Mouse (Mus musculus): ENCODE measurements around the gene Dock4. TPM values are rescaled to one million over a fixed set of nuclear protein-coding genes. Genes with fewer than 3 reads are reported as not detected.

Gene Dock4
- total RNA-seq, 2 experiments from 2014 or later, result 21.6 to 29.7 TPM

DNA sequence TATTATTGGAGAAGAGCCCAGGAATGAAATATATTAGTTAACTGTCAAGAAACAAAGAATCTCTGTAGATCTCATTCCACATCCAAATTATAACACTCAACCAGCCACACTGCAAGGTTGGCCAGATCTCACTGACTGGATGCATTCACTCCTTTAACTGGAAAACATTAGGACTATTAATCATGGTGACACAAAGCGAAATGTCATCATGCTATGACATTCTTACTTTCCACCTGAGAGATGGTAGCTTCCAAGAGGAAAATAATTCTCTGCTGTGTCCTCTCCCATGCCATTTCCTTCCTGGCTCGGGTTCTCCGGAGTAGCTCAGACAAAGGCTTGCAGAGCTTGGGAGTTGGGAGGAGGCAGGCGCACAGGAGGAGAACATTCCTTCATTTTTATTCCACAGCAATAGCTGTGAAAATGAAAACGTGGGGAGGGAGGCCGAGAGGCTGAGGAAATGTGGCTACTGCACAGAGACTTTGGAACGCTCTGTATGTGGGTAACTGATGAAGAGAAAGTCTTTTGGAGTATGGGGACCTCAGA lies 17.0 kb downstream of the Dock4 start:
- no peak for DNase-seq

DNA sequence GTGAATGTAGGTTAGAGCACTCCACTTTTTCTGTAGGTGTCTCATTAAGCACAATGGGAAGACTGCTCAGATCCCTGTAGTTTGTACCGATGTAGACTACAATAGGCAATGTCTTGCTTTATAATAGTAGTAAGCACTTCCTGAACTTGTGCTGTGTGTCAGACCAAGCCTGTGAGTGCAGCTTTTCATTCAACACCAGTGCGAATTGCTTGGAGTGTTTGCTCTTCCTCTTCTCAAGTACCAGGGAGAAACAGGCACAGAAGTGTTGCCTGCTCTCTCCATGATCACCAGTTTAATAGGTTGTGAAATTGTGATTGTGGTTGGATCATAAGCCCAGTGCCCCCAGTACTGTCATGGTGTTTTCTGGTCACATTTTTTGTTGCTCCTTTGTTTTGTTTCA lies 18.1 kb downstream of the Dock4 start:
- DNase-seq, result no peak

DNA sequence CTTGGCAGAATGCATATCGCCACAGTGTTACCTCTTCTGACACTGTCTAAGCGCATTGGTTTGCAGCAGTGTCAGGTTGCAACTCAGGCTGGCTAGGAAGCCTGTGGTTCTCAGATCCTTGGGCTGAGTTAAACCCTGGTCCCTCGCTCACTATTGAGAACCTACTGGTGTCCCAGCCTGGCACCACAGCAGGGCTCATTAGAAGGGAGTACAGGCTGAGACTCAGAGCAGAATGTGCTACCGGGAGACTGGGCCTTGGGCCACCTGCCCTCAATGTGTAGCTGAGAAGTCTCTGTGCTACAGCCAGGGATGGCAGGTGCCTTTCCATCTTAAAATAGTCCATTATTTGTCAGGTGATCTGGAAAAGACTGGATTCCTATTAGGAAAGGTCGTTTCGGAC lies 18.5 kb downstream of the Dock4 start:
- peak; percentile 16 for DNase-seq

DNA sequence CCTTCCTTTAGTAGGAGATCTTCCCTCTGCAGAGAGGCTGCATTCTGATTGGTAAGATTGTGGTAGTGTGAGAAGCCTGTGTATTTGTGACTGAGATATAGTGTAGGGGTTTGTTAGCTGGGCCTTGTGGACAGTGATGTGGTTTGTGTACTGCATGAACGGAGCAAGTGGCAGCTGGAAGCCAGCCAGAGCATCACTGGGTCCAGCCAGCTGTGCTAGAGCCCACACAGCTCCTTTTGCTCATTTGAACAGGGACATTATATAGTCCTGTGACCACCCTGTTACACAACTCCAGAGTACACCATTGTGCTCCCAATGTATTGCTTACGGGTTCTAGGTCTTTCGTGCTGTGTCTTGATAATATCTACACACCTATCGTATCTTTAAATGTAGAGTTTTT lies 22.5 kb downstream of the Dock4 start:
- peak; percentile 26 for DNase-seq

DNA sequence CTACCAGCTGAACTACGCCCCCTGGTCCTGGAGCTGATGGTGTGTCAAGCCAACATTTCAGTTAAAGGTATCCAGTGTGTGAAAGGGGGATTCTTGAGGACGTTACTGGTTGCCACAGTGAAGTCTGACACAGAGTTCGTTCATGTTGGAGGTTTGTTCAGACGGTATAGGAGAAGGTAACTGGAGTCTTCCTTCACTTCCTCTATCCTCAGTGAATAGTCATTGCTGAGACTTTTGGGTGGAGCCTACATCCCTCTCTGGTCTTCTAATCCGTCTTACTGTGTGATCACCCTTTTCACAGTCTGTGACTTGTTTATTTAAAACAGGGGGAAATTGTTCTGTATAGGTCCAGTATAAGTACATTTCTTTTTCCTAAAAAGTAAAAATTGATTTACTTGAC lies 23.3 kb downstream of the Dock4 start:
- DNase-seq, result no peak

DNA sequence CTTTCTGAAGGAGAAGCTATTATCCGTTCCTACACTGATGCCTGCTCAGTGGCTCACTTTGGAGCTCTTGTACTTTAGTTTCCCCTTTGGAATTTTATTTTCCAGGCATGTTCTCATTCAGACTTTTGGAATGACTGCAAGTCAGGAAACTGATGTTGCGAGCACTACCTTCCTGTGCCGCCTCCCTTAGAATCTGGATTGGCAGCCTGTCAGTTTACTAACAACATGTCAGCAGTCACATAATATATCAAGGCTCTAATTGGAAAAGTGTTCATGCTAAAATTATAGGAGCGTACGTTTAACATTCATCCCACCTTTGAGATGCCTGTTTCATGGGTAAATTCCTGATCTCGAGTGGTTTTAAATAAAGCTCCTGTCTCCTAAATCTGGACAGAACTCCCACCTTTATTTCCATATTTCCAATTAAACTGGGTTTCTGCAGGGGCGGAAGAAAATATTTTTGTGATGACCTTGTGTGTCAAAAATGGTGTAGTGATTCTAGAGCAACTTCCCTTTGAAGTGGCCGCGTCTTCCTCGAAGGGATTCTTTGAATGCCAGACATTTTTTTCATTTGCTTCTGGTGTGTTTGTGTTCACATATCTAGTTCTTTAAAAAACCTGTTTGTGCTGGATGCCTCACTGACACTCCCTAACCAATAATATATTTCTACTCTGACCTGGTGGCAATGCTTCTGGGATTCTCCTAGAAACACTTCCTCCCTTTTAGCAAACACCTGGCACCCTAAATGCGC lies 26.1 kb downstream of the Dock4 start:
- no peak for DNase-seq

DNA sequence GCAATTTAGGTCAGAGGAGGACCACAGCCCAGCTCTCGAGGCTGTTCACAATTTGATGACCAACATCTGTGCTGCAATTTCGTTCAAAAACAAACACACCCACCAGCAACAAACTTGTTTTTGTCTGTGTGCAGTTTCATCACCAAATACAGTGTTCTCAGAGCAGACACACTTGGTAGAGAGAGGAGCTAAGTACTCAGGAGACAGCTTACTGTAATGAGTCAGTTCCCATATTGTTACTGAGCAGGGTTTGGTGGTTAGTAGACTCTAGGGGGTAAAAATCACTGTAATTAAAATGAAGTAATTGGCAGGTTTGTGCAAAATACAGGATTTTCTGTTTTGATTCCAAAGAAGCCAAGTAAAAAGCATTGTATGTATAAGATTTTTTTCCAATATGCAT lies 28.0 kb downstream of the Dock4 start:
- DNase-seq, result no peak

DNA sequence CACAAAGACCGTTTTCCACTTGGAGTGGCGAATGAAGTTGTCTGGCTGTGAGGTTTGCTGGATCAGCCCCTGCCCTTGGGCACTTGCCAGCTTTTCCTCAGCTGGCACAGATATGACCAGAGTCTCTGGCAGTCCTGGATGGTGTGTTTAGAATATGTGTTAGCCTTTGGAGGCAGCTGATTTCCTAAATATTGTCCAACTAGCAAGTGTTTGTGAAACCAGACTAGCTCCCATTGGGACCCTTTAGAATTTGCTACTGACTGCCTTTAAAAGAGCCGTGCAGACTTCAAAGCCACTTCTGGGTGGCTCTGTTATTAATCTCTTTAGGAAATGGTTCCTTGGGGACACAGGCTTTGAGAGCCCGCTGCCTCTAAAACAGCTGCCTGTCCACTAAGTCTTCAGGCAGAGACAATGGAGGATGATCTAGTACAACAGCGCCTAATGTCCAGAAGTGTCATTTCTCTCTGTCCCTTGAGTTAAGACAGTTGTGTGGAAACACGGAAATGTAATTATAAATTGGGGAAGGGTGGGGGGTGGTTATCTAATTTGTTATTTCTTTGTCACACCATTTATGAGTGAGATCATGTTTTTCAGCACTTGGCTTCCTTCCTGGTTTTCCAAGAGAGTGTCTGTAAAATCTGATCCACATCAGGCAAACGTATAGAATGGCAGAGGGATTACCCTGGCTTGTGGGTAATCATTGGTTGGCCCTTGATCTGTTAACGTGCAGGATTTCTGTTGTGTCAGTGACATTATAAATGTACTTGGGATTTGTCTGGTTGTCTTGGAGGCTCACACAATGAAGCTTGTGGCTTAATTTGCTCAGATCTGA lies 32.1 kb downstream of the Dock4 start:
- DNase-seq, result peak; percentile 47

DNA sequence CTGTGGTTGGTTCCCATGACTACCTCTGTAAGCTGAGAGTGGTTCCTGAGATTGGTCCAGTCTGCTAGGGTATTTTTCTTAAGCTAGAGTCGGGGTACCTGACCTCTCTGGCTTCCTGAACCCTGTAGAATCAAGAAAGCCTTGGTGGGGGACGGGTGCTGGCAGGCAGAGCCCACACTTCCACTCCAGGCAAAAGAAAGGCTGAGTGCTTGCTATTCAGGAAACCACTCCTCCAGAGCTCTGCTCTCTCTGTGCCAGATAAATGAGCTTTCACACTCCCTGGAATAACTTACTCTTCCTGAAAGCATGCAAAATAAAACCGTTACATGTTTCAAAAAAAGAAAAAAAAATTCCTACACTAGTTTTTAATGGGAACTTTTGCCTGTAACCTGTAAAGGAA lies 38.5 kb downstream of the Dock4 start:
- DNase-seq, result no peak

DNA sequence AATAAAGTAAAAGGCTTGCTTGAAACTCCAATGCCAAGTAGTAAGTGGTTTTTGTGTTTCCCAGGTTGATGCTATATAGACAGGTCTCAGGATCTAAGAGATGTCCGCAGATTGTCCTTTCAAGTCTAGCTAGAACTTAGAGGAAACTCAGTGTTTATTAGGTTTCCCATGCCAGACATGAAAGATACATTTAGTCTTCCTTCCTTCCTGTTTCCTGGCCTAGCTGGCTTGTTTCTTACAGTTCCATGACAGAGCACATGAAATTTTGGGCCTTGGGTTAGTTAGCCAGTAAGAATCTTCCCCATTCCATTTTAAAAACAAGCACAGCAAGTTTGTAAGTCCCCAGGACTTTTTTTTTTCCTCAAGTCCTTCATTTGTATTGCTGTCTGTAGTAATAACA lies 39.5 kb downstream of the Dock4 start:
- no peak for DNase-seq

DNA sequence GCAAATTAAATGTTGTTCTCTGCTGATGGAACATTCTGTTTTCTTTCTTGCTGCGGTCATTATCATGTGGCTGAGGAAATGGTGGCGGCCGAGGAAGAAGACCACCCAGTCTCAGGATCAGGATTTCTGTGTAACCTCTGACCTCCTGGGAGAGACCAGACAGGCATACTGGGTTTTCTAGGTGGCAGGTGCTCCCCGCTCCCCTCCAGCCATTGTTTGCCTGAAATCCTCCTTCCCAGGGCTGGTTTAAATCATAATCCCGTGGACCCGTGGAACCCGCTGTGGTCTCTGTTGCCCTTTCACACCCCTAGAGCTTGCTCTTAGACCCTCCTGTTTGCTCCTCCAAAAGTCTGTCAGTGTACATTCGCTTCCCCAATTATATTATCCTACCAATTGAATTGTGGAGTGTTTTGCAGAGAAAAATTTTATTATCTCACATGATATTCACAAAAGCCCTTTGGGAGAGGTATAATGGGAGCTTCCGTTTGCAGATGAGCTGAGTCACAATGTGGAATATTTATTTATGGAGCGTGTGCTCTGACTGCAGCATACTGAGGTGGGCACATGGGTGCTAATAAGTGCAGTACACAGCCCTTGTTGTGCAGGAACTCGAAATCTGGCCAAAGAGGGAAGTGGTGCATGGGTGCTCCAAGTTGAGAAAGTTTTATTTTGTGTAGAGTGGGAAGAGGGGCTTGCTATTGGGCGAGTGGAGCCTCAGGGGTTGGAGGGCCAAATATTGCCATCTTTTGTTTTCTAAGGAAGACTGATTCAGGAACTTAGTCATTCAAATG lies 40.5 kb downstream of the Dock4 start:
- no peak for DNase-seq

DNA sequence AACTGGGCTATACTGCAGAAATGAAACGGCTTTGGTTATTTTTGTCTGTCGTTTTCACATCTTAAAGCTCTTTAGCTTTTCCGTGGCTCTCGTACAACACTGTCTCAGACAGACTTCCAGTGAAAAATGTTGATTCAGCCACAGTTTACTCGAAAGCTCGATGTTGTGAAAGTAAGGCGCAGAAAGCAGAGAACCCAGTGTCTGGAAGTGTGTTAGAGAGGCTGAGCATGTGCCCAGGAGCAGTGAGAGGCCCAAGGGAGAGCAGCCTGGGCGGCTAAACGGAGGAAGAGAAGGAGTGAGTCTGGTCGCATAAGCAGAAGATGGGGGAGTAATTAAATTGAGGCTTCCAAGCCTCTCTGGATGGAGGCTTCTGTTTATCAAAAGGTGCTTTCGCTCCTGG lies 50.6 kb downstream of the Dock4 start:
- DNase-seq, result no peak

DNA sequence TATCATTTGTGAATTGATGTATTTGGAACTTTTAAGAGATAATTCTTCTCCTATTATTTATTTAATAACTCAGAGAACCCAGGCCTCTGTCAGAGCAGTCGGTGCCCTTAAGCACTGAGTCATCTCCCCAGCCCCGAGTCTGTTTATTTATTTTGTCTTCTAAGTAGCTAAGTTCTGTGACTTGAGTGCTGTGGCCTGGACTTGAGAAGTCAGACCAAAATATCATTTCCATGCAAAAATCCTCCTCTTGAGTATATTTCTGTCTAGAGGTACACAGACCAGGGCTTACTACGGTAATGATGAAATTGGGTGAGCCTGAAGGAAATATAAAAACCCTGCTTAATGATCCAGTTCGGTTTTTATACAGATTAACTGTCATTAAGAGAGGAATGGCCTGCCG lies 52.1 kb downstream of the Dock4 start:
- no peak for DNase-seq

DNA sequence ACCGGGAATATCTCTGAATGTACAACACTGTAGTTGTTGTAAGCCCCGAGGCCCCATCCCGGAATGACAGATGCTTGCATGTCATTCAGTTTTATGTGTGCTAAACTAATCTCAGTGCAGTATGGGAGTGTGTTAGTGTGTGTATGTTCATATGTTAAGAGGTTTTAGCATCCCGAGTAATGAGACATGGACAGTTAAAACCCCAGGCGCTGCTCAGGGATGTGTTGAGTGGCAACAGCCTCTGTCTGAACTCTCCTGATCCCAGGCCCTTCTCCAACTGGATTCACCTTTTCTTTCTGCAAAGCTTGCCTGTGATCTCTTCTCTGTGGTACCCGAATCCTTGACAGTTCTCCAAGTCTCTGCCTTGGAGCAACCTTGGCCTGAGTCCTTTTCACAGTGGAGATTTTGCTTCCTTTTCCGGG lies 52.5 kb downstream of the Dock4 start:
- no peak for DNase-seq

DNA sequence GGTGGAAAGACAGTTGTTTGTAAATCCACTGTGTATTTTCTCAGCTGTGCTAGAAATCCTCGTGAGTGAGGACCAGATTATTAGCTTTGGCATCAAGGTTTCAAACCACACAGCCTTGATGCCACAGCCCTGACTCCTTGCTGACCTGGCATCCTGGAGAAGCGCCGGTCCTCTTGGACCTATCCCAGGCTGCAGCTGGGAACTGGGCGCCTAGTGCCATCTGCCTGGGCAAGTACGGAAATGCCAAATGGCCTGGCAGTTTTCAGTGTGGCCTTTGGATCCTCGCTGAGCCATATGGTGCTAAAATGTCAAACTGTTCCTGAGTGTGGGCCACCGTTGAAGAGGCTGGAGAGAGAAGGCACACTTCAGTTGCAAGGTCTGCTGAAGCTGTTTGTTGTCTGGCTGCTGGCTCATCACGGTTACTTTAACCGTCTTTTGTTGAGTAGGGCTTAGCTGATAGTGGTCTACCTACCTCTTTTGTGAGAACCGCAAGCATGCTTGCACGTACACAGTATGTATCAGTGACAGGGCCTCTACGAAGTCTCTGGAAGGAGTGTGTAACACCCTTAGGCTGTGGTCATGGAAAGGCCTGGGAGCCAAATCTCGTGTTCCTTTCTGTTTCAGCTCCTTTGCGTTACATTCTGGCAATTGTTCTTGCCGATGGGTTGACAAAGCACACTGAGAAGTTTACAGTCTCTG lies 53.3 kb downstream of the Dock4 start:
- peak; percentile 65 for DNase-seq

DNA sequence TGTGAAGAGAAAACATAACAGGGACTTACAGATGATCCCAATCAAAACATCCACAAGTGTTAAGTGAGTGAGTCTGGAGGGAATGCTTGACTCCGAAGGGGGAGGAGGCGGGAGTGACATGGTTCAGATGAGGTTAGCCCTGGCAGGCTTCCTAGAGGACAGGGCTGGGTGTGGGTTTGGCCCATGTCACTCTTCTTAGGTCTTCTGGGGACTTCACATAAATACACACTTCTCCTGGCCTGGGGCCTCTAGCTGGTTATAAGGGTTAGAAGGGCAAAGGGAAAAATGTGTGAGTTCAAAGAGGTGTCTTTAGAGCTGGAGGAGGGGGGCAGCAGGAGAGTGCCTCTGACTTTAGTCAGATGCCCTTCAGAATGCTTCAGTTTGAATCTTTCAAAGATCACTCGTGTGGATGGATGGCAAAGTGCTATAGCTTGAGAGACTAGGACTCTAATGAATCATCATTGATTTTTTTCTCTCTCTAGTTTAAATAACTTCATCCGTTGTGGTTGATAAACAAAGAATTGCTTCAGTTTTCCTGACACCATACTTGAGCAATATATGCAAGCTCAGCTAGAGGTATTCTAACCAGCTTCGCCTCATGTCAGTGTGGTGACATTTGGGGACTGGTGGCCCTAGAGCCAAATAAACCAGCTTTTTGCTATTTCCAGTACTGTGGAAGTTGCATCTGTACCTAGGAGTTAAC lies 54.0 kb downstream of the Dock4 start:
- peak; percentile 65 for DNase-seq

DNA sequence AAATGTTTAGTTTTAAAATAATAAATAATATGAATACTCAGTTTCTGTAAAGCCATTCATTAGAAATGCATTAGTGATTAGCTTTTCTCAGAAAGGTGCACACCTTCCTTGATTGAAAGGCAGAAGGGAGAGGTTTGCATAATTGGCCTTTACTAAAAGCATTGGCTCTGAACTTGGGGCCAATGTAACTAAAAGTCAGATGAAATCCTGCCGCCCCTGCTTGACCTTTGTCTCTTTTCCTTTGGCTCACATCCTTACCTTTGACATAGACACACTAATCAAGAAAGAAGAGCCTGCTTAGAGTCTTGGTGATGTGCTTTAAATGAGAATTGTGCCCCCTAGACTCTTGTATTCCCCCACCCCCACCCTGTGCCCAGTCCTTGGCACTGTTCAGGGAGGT lies 55.4 kb downstream of the Dock4 start:
- no peak for DNase-seq

DNA sequence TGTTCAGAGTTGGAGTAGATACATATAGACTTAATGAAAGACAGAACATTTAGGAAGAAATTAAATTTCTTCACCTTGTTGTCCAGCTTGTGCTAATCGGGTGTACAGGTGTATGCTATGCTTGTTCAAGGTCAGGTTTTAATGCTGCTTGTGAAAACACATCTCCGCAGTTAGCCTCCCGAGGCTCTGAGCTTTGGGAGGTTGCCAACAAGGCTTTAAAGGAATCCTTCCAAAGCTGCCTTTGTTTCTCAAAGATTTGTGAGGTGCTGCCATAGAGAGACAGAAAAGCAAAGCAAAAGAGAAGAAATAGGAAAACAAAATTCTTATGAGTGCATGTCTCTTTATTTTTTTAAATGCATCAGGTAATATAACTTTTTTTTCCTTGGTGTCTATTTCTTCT lies 57.8 kb downstream of the Dock4 start:
- no peak for DNase-seq

DNA sequence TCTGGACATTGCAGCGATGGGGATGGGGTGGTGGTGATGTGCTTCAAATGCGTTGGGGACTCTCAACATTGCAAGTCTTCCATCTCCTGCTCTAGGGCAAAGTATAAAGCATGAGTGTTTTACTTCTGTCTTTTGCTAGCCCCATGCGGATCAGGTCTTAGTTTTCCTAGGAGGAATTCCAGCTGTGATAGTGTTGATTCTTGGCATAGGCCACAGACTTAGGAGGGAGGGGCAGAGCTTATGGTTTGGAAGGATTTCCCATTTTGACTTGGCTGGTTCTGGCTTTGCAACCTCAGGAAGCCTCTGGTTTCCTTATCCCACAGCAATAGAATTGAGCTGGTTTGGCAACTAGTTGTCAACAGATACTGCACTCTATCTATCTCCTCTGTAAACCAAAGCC lies 58.9 kb downstream of the Dock4 start:
- no peak for DNase-seq

DNA sequence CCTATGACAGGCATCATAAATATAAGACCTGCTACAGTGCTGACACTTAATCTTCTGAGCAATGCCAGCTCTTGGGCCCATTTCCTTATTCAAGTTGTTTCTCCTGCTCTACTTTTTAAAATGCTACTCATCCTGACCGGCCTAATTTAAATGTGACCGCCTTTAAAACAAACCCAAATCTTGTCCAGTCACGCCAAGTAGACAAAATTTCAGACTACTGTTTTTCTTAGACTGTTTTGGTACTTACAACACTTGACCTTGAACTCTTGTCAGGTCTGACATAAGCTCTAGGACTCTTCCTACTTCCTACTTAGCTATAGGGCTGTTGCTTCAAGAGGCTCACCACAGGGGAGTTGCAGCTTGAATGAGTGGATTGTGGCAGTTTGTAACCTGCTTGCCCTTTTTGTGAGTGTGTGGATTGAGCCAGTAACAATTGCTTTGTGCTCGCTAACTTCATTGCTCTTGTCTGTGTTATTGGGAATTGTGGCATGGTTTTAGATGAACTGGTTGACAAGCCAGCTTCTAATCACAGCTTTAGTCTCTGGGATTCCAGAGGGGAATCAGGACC lies 62.2 kb downstream of the Dock4 start:
- no peak for DNase-seq

DNA sequence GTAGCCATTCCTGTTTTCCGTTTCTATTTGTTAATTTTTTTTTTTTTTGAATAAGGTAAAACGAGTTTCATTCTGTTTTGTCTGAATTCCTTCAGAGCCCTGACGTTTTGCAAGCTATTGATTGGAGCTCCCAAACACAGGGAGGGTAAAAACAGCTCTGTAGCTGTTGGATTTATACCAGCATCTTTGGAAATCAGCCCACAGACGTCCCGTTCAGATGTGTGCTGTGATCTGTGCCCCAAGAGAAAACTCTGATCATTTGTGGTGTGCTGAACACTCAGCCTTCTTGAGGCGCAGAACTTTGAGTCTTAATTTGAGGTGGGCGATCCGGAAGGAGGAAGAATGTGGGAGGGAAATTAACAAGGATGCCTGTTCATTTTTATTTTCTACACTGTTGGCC lies 62.7 kb downstream of the Dock4 start:
- DNase-seq, result no peak

Measured in gastrocnemius, postnatal 10 days (tissue).